Mouse (Mus musculus) heart, embryonic 12.5 days (tissue): ENCODE results near the gene Spdye4b. TPM values are rescaled to one million over a fixed set of nuclear protein-coding genes. Genes with fewer than 3 reads are reported as not detected.
"Not testable (repeated sequence)": the region's sequence is repeated elsewhere in the genome, so short reads cannot be mapped to it uniquely, and the experiment has no call there.

Experiments
- ATAC-seq: fragments of 200-750 bp; cut with Nextera tagmentation; 2 replicates; pipeline ENCODE4 v1.8.0; 2017; ENCODE audit warnings: moderate TSS enrichment, moderate library complexity; ENCODE audit not compliant: insufficient number of reproducible peaks, low FRiP score
- H3K27ac ChIP-seq: fragments of 300-500 bp; sonication (generic); 2 replicates; pipeline ENCODE4 v1.5.1; 2016; ENCODE audit warnings: mild to moderate bottlenecking, moderate library complexity; ENCODE audit not compliant: poor library complexity, severe bottlenecking
- H3K27me3 ChIP-seq: fragments of 300-500 bp; sonication (generic); replicated peaks from 2 replicates; pipeline ENCODE4 v1.6.1; 2016; ENCODE audit warnings: mild to moderate bottlenecking, moderate library complexity
- H3K36me3 ChIP-seq: fragments of 300-500 bp; sonication (generic); 2 replicates; pipeline ENCODE4 v1.6.1; 2016; ENCODE audit warnings: mild to moderate bottlenecking, moderate library complexity
- H3K4me1 ChIP-seq: fragments of 300-500 bp; sonication (generic); replicated peaks from 2 replicates; pipeline ENCODE4 v1.6.1; 2016; ENCODE audit warnings: mild to moderate bottlenecking
- H3K4me2 ChIP-seq: fragments of 300-500 bp; sonication (generic); 2 replicates; pipeline ENCODE4 v1.6.1; 2016; ENCODE audit warnings: mild to moderate bottlenecking, moderate library complexity
- H3K4me3 ChIP-seq: fragments of 300-500 bp; sonication (generic); 2 replicates; pipeline ENCODE4 v1.5.1; 2016; ENCODE audit warnings: mild to moderate bottlenecking
- H3K9ac ChIP-seq: fragments of 300-500 bp; sonication (generic); 2 replicates; pipeline ENCODE4 v1.6.1; 2016; ENCODE audit warnings: mild to moderate bottlenecking, moderate library complexity
- H3K9me3 ChIP-seq: fragments of 300-500 bp; sonication (generic); replicated peaks from 2 replicates; pipeline ENCODE4 v1.6.1; 2016; ENCODE audit warnings: mild to moderate bottlenecking, moderate library complexity
- WGBS: fragments of 180-500 bp; shearing (Covaris S2); methylation state at CpG from one replicate; pipeline ENCODE4 v1.1.7; 2016; 5-methylcytosine and 5-hydroxymethylcytosine counted together
- polyA plus RNA-seq: library from polyadenylated mRNA; unstranded; fragments of >200 nt; fragmentation: Nextera tagmentation; extraction: Ambion mirVana; gene quantifications from 2 replicates; pipeline ENCODE4 v1.2.1, GENCODE M21; 2016

The Spdye4b gene
- not detected in 2 replicates for polyA plus RNA-seq

DNA sequence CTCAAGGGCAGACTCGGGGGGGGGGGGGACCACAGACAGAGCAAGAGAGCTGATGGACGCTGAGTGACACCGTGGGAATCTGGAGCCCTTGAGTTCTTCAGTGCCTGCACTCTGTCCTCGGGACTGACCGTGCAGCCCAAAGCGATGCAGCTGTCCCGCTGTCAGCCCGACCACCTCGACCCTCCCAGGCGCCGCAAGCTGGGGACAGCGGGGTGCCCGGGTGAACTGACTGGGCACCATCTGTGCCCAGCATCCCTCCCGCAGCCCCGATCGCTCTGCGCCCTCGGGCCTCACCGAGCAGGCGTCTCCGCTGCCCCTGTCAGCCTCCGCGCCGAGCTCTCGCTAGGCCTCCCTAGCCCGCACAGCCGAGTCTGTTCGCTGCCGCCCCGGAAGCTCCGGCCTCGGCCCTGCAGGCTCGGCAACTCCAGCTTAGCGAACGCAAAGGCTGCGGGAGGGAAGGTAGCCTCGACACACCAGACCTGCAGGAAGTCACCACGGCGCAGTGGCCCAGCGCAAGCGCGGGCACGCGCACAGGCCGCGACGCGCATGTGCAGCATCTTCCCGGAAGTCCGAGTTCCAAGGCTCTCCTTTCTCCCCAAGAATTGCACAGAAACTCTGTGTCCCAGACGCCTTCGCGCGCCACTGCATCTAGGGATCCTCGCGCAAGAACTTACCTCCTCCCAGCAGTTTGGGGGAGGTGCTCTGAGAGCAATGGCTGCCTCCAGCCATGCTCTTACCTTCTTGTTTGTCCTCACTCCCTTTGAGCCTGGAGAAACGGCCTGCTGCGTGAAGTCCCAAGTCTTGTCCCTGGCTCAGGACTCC lies at the start of gene Spdye4b, which contains the start of gene Rbak:
Gene Spdye4b, plus strand, starts transcription at position 763 of the 822 bp plus-strand sequence.
Gene Rbak, minus strand, starts transcription at position 521 of the 822 bp plus-strand sequence.
- peak within 1 kb of the TSS; percentile 84 for H3K4me3 ChIP-seq
- H3K4me1 ChIP-seq = peaks cover 17% of the 10 kb centered on the region
- peak within 1 kb of the TSS; percentile 79 for H3K27ac ChIP-seq
- peaks cover 37% of the 10 kb centered on the region for H3K36me3 ChIP-seq
- peak within 1 kb of the TSS; percentile 91 for H3K4me2 ChIP-seq
- under 1% methylated on average over 58 of the region's 58 CpGs for WGBS
- peak within 1 kb of the TSS; percentile 96 for H3K9ac ChIP-seq
- peaks cover 10% of the 10 kb centered on the region for H3K9me3 ChIP-seq
- ATAC-seq = peak; percentile 93
- no peaks in the 10 kb centered on the region for H3K27me3 ChIP-seq

DNA sequence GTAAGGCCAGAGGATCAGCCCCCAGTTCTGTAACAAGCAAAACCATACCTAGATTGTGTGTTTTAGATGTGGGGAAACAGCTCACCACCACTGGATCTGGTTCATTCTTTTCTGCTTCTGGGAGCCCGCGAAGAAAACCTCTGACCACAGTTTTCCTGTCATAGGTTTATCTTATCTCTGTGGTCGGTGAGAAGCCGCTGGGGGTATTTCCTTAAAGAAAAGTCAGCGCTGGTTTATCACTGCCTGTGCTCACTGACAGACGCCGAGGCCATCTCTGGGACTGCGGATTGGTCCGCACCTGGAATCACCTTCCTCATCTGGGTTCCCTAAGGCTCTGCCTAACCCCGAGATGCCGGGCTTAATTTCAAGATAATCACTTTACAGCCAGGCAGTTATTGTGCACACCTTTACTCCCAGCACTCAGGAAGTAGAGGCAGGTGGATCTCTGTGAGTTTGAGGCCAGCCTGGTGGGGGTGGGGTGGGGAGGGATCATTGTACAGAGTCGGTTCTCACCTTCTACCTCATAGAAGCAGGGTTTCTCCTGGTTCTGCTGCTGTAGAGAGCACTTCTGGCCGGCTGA lies 47.8 kb upstream of the Spdye4b start:
- Histone ChIP-seq H3K9me3 (peaks cover 15% of the 10 kb centered on the region), H3K9ac (no peak overlapping the region), H3K4me1 (no peaks in the 10 kb centered on the region), H3K27me3 (no peaks in the 10 kb centered on the region), H3K4me3 (no peak overlapping the region), H3K36me3 (no peaks in the 10 kb centered on the region), H3K27ac (no peak overlapping the region), H3K4me2 (no peak overlapping the region)
- WGBS = 36% methylated on average over 13 of the region's 13 CpGs
- ATAC-seq = no peak

DNA sequence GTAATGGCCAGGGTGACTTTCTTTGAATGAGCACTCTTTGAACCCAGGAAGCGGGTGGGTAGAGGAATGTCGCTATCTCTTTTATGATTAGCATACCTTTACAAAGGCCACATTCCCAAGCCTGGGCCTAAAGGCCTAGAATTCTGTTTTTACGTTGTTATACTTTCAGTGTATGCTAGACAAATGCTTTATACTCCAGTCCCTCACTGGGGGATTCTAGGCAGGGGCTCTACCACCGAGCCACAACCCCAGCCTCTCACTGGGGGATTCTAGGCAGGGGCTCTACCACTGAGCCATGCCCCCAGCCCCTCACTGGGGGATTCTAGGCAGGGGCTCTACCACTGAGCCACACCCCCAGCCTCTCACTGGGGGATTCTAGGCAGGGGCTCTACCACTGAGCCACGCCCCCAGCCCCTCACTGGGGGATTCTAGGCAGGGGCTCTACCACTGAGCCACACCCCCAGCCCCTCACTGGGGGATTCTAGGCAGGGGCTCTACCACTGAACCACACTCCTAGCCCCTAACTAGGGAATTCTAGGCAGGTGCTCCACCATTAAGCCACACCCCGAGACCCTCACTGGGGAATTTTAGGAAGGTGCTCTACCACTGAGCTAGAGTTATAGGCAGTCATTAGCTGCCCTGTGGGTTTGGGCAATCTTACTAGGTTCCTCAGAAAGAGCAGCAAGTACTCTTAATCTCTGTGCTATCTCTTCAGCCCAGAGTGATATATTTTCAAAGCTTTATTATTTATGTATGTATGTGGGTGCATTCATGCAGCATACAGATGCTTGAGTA lies 46.4 kb upstream of the Spdye4b start:
- not testable (repeated sequence) for H3K9ac ChIP-seq, H3K4me2 ChIP-seq, H3K36me3 ChIP-seq, H3K27me3 ChIP-seq, H3K4me3 ChIP-seq, H3K27ac ChIP-seq, H3K9me3 ChIP-seq, H3K4me1 ChIP-seq
- 83% methylated on average over 3 of the region's 6 CpGs for WGBS
- peak; percentile 25; the same call in 1 of the 2 replicates for ATAC-seq

DNA sequence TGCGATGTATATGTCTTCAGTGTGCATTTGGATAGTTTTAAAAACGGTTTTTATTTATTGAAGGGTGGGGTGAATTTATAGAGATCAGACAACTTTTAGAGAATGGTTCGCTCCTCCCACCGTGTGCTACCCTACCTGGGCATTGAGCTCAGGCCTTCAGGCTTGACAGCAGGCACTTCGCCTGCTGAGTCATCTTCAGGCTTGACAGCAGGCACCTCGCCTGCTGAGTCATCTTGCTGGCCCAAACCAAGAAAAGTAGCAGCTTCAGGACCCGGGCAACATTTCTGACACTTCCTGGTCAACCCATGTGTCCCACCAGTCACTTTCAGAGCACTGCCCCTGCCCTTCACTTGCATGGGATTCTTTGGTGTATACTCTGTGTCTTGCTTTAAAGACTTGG lies 45.8 kb upstream of the Spdye4b start:
- H3K9ac ChIP-seq = no peak overlapping the region
- 84% methylated on average over 7 of the region's 7 CpGs for WGBS
- ATAC-seq = peak; percentile 84
- 0 out of 2 replicates have a peak, but pooled peaks cover 2% of the 10 kb centered on the region for H3K4me1 ChIP-seq
- peaks cover 4% of the 10 kb centered on the region for H3K9me3 ChIP-seq
- H3K36me3 ChIP-seq = no peaks in the 10 kb centered on the region
- H3K4me3 ChIP-seq = no peak overlapping the region
- no peak overlapping the region for H3K4me2 ChIP-seq
- no peaks in the 10 kb centered on the region for H3K27me3 ChIP-seq
- no peak overlapping the region for H3K27ac ChIP-seq

DNA sequence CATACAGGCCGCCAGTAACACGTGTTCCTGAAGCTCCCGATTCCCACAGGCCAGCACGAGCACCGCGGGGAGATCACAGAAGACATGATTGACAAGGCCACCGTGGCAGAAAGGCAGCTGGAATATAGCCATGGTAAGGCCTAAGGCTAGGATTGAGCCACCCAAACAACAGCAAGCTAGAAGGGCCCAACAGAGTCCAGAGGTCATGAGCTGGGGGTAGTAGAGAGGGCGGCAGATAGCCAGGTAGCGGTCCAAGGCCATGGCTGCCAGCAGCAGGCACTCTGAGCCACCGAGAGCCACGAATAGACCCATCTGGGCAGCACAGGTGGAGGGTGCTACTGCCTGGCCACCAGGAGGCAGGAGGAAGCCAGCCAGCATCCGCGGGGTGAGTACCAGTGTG lies 43.2 kb upstream of the Spdye4b start:
- Histone ChIP-seq H3K4me3 (no peak overlapping the region), H3K4me1 (0 out of 2 replicates have a peak, but pooled peaks cover 6% of the 10 kb centered on the region), H3K27me3 (no peaks in the 10 kb centered on the region), H3K9me3 (no peaks in the 10 kb centered on the region), H3K9ac (no peak overlapping the region), H3K27ac (no peak overlapping the region), H3K4me2 (no peak overlapping the region), H3K36me3 (no peaks in the 10 kb centered on the region)
- ATAC-seq = no peak
- 81% methylated on average over 13 of the region's 13 CpGs for WGBS

DNA sequence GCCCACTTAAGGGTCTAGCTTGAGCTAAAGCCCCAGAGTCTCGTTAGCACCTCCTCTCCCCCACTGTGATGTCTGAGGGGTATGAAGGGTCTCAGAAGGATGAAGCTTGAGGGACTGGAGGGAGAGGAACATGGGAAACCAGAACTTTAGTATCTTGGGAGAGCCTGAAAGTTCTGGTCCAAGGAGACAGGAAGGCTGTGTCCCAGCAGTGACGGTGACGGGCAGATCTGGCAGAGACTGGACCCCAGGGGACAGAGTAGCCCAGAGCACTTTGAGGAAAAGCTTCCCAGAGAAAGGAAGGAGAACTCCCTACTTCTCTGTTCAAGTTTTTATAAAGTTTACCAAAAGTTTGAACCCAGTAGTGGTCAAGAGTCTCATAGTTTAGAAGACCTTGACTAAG lies 33.3 kb upstream of the Spdye4b start, which contains the start of gene Olfr718-ps1:
Gene Olfr718-ps1, minus strand, starts transcription at position 101 of the 400 bp plus-strand sequence.
- no peaks in the 10 kb centered on the region for H3K4me1 ChIP-seq
- peaks cover 24% of the 10 kb centered on the region for H3K9me3 ChIP-seq
- H3K4me2 ChIP-seq = no peak within 1 kb of the TSS
- H3K9ac ChIP-seq = no peak within 1 kb of the TSS
- H3K27ac ChIP-seq = no peak within 1 kb of the TSS
- no peaks in the 10 kb centered on the region; the same call in 1 of the 2 replicates for H3K27me3 ChIP-seq
- no peak within 1 kb of the TSS for H3K4me3 ChIP-seq
- no peak for ATAC-seq
- H3K36me3 ChIP-seq = no peaks in the 10 kb centered on the region
- WGBS = 65% methylated on average over 3 of the region's 3 CpGs

DNA sequence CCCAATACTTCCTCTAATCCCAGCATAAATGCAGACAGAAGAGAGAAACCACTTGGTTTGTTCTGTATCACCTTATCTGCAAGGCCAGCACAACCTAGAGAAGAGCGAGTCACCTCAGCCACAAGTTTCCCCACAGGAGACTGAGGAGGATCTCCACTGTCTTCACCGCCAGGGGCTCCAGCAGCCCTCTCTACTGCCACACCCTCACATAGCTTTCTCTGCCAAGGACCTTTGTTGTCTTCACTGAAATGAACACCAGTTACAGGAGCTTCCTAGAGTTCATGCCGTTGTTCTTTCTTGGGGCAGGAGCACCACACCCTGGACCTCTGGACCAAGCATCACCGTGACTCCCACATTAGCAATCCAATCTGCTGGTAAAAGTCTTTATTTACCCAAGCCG lies 32.2 kb upstream of the Spdye4b start:
- no peak overlapping the region for H3K4me2 ChIP-seq
- H3K4me1 ChIP-seq = no peaks in the 10 kb centered on the region
- H3K36me3 ChIP-seq = no peaks in the 10 kb centered on the region
- ATAC-seq = no peak
- WGBS = 86% methylated on average over 5 of the region's 5 CpGs
- no peak overlapping the region for H3K4me3 ChIP-seq
- H3K9me3 ChIP-seq = peaks cover 27% of the 10 kb centered on the region
- no peaks in the 10 kb centered on the region; the same call in 1 of the 2 replicates for H3K27me3 ChIP-seq
- no peak overlapping the region for H3K27ac ChIP-seq
- no peak overlapping the region for H3K9ac ChIP-seq

DNA sequence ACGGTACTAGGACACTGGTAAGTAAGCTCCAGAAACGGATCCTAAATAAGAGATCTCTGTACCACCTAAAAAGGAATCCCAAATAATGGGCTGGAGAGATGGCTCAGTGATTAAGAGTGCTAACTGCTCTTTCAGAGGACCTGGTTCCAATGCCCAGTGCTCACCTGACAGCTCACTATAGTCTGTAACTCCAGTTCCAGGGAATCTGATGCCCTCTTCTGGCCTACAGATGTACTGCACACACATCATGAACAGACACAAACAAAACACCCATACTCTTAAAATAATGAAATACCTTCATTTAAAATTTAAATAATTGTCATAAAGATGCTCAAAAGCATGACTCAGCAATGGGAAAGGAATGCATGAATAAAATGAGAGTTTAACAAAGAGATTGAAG lies 31.3 kb upstream of the Spdye4b start:
- Histone ChIP-seq H3K27ac (no peak overlapping the region), H3K9ac (no peak overlapping the region), H3K9me3 (peaks cover 27% of the 10 kb centered on the region), H3K36me3 (no peaks in the 10 kb centered on the region), H3K4me2 (no peak overlapping the region), H3K27me3 (no peaks in the 10 kb centered on the region; the same call in 1 of the 2 replicates), H3K4me3 (no peak overlapping the region), H3K4me1 (no peaks in the 10 kb centered on the region)
- 92% methylated on average over 2 of the region's 2 CpGs for WGBS
- no peak for ATAC-seq

DNA sequence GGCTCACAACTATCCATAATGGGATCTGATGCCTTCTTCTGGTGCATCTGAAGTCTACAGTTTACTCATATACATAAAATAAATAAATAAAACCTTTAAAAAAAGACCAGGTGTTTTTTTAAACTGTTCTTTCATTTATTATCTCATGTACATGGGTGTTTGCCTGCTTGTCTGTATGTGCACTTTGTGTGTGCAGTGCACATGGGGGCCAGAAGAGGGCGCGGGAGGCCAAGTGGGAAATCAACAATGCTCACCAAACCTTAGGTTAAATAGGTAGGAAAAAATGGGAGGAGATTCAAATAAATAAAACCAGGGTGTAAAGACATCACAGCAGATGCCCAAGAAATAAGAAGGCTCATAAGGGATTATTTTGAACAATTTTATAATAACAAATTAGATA lies 30.8 kb upstream of the Spdye4b start:
- H3K9ac ChIP-seq = no peak overlapping the region
- ATAC-seq = no peak
- peaks cover 27% of the 10 kb centered on the region for H3K9me3 ChIP-seq
- WGBS = 84% methylated on average over 2 of the region's 2 CpGs
- H3K4me1 ChIP-seq = no peaks in the 10 kb centered on the region
- no peaks in the 10 kb centered on the region for H3K36me3 ChIP-seq
- no peak overlapping the region for H3K4me3 ChIP-seq
- no peak overlapping the region for H3K4me2 ChIP-seq
- no peak overlapping the region for H3K27ac ChIP-seq
- peaks cover 4% of the 10 kb centered on the region; the same call in 1 of the 2 replicates for H3K27me3 ChIP-seq

DNA sequence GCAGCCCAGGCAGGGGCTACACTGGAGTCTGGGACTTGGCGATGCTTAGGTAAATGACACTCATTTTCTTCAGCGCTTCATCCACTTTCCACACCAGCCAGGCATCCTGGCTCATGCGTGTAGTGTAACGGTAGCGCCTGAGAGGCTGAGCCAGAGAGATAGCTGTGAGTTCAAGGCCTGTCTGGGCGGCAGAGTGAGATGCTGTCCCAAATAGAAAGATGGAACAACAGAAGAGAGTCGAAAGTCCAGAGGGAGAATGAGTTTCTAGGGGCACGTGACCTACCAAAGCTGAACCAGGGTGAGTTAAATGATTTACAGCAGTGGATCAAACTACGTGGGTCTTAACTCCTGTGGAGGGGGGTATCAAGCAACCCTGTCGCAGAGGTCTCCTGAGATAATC lies 27.1 kb upstream of the Spdye4b start:
- no peak overlapping the region for H3K4me2 ChIP-seq
- 89% methylated on average over 10 of the region's 10 CpGs for WGBS
- no peak overlapping the region for H3K4me3 ChIP-seq
- no peaks in the 10 kb centered on the region for H3K36me3 ChIP-seq
- ATAC-seq = no peak
- H3K27ac ChIP-seq = no peak overlapping the region
- no peak overlapping the region for H3K9ac ChIP-seq
- H3K4me1 ChIP-seq = no peaks in the 10 kb centered on the region; the same call in 1 of the 2 replicates
- H3K9me3 ChIP-seq = peaks cover 30% of the 10 kb centered on the region
- H3K27me3 ChIP-seq = peaks cover 34% of the 10 kb centered on the region

DNA sequence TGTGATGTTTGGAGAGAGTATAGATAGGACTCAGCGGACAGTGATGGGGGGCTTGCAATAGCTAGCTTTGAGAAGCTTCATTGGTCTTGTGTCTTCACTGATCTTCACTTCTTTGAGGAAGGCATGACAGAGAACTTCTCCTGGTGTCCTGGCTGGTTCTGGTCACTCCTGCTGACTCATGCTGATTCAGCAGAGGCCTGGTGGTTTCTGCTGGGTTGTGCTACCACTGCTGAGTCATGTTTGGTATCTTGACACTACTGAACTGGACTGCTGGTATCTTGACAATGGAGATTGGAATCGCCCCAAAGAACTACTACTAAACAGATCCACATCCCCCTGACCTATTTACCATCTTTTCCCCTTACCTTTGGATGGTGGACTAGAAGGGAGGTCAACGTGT lies 25.3 kb upstream of the Spdye4b start:
- Histone ChIP-seq H3K36me3 (no peaks in the 10 kb centered on the region), H3K4me2 (no peak overlapping the region), H3K9me3 (peaks cover 20% of the 10 kb centered on the region), H3K9ac (no peak overlapping the region), H3K4me1 (no peaks in the 10 kb centered on the region; the same call in 1 of the 2 replicates), H3K27me3 (peaks cover 45% of the 10 kb centered on the region), H3K4me3 (no peak overlapping the region), H3K27ac (no peak overlapping the region)
- ATAC-seq = peak; percentile 68
- 80% methylated on average over 3 of the region's 3 CpGs for WGBS
